8 mouse cellular contexts compared by ENCODE assay signal in the genomic region with DNA sequence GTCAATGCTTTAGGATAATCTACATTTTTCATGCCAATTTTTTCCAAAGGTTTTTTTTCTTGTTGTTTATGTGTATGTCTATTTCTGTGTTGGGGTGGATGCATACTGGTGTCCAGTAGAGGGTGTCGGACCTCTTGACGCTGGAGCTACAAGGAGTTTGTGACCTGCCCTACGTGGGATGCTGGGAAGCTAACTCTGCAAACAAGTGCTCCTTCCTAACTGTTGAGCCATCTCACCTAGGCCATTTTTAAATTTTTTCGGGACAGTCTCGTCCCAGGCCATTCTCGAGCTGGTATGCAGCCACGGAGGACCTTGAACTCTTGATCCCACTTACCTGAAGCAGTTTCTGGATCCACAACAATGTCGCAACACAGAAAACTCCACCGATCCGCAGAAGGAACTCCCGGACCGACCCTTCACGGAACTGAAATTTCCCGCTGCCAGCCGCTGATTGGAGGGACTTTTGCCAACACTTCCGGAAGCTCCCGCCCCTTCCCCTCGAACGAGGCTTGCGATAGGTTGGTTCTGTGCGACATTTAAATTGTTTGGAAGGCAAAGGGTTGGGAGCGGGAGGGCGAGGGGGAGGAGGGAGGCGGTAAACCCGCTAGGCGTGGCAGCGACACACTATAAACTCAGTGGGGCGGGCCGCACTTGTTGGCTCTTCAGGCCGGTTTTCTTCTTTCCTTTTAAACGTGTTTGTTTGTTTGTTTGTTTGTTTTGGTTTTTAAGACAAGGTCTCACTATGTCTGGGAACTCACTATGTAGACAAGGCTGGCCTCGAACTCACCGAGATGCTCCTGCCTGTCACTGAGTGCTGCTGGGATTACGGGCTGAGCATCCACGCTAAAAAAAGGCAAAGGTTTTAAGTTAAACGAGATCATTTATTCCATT. TPM values are rescaled to one million over a fixed set of nuclear protein-coding genes. Genes with fewer than 3 reads are reported as not detected.
A peak's percentile ranks its signal among the peaks of the same experiment; 100 is the strongest.
DNase-seq lines count a peak whose midpoint lies in the region; ATAC-seq lines count a peak whose summit lies in the region.

TSS of gene Dlgap5 (minus strand) at position 633 of the 891 bp plus-strand sequence.

- H3K4me2 ChIP-seq in heart, embryonic 14.5 days (ENCODE audit: low read length): peak within 1 kb of the TSS; percentile 75
- H3K4me2 ChIP-seq in liver, embryonic 13.5 days: peak within 1 kb of the TSS; percentile 81
- H3K4me2 ChIP-seq in stomach, embryonic 16.5 days (ENCODE audit: low read depth, low read length): peak within 1 kb of the TSS; percentile 71

- peak; percentile 100 for ATAC-seq in CD4-positive, CD25-positive, alpha-beta regulatory T cell, adult 4 months
- peak; percentile 94 for ATAC-seq in heart, embryonic 14.5 days (ENCODE audit: insufficient number of reproducible peaks, insufficient read depth, low FRiP score, low read depth)
- ATAC-seq in liver, embryonic 13.5 days (ENCODE audit: low read depth): peak; percentile 99
- peak; percentile 96 for ATAC-seq in stomach, embryonic 16.5 days (ENCODE audit: insufficient read depth, low FRiP score)

- H3K36me3 ChIP-seq in heart, embryonic 14.5 days (ENCODE audit: control insufficient read depth, insufficient read depth, low read length): peaks cover 30% of the 10 kb centered on the region
- H3K36me3 ChIP-seq in liver, embryonic 13.5 days: peaks cover 38% of the 10 kb centered on the region
- no peaks in the 10 kb centered on the region for H3K36me3 ChIP-seq in stomach, embryonic 16.5 days (ENCODE audit: control insufficient read depth, insufficient read depth, low read length)

- H3K9me3 ChIP-seq in heart, embryonic 14.5 days (ENCODE audit: control insufficient read depth, low read length): no peaks in the 10 kb centered on the region
- H3K9me3 ChIP-seq in liver, embryonic 13.5 days (replicated peaks): no peaks in the 10 kb centered on the region
- H3K9me3 ChIP-seq in stomach, embryonic 16.5 days (replicated peaks; ENCODE audit: control insufficient read depth, low read length): no peaks in the 10 kb centered on the region

- peaks cover 3 to 11% of the 10 kb centered on the region in 2 experiments; a peak in 3 of 4 replicates for H3K4me1 ChIP-seq in heart, embryonic 14.5 days (ENCODE audit: control insufficient read depth in 2 of 2, insufficient read depth in 2 of 2, low read length in 2 of 2)
- peaks cover 33% of the 10 kb centered on the region for H3K4me1 ChIP-seq in liver, embryonic 13.5 days (replicated peaks)
- H3K4me1 ChIP-seq in stomach, embryonic 16.5 days (ENCODE audit: control insufficient read depth, insufficient read depth, low read length): peaks cover 11% of the 10 kb centered on the region

- peak within 1 kb of the TSS; percentile 65 for H3K9ac ChIP-seq in heart, embryonic 14.5 days (ENCODE audit: low read length)
- H3K9ac ChIP-seq in liver, embryonic 13.5 days: peak within 1 kb of the TSS; percentile 85
- peak within 1 kb of the TSS; percentile 73 for H3K9ac ChIP-seq in stomach, embryonic 16.5 days (ENCODE audit: low read length)

- H3K27ac ChIP-seq in heart, embryonic 14.5 days (replicated peaks in 1 of 2; ENCODE audit: control insufficient read depth in 1 of 2, insufficient read depth in 1 of 2, low read depth in 2 of 2, low read length in 2 of 2): peak within 1 kb of the TSS; percentile 9 to 15; a peak in 2 of 4 replicates
- peak within 1 kb of the TSS; percentile 84 for H3K27ac ChIP-seq in liver, embryonic 13.5 days
- H3K27ac ChIP-seq in stomach, embryonic 16.5 days (ENCODE audit: low read length): 0 out of 2 replicates have a peak within 1 kb of the TSS, but pooled peaks have one; percentile 3

- peak; percentile 95 for DNase-seq in c-Kit-negative CD71-positive TER-119-positive erythroid progenitor cells, embryonic 14.5 days (ENCODE audit: low read depth, low spot score)
- peak; percentile 83 for DNase-seq in fibroblast of lung, adult 2 months (ENCODE audit: low read depth)
- DNase-seq in kidney, postnatal 14 days: peak; percentile 94
- DNase-seq in liver, embryonic 13.5 days: peak; percentile 92
- peak; percentile 91 for DNase-seq in neural tube, embryonic 10.5 days (ENCODE audit: extremely low spot score, low spot score)

- H3K27me3 ChIP-seq in heart, embryonic 14.5 days (ENCODE audit: control insufficient read depth, insufficient read depth, low read length): no peaks in the 10 kb centered on the region
- H3K27me3 ChIP-seq in liver, embryonic 13.5 days: no peaks in the 10 kb centered on the region
- H3K27me3 ChIP-seq in stomach, embryonic 16.5 days (ENCODE audit: control insufficient read depth, insufficient read depth, low read length): no peaks in the 10 kb centered on the region

- WGBS in heart, embryonic 14.5 days: under 1% methylated on average over 36 of the region's 36 CpGs
- 2% methylated on average over 36 of the region's 36 CpGs for WGBS in liver, embryonic 13.5 days (ENCODE audit: insufficient replicate concordance)
- 2% methylated on average over 36 of the region's 36 CpGs for WGBS in stomach, embryonic 16.5 days

- H3K4me3 ChIP-seq in heart, embryonic 14.5 days (ENCODE audit: control insufficient read depth in 1 of 2, insufficient read depth in 1 of 2, low read depth in 1 of 2, low read length in 2 of 2): peak within 1 kb of the TSS; percentile 57 to 62
- H3K4me3 ChIP-seq in liver, embryonic 13.5 days (replicated peaks): peak within 1 kb of the TSS; percentile 76
- H3K4me3 ChIP-seq in stomach, embryonic 16.5 days (replicated peaks; ENCODE audit: low read length): peak within 1 kb of the TSS; percentile 71

RNA-seq across cellular contexts. Expression of gene Dlgap5, which starts in this region (rescaled TPM):
- polyA plus RNA-seq in CD4-positive, CD25-positive, alpha-beta regulatory T cell, adult 4 months (2017; shearing (Covaris generic)): 10 to 100 TPM; 11.4 to 13.0 TPM
- 28.6 and 35.7 TPM in 2 replicates for polyA plus RNA-seq in heart, embryonic 14.5 days (2014; fragmentation: Nextera tagmentation; extraction: Ambion mirVana)
- 58.4 and 66.0 TPM in 2 replicates for polyA plus RNA-seq in liver, embryonic 13.5 days (2015; fragmentation: Nextera tagmentation; extraction: Ambion mirVana)
- 30.7 and 37.0 TPM in 2 replicates for polyA plus RNA-seq in stomach, embryonic 16.5 days (2015; fragmentation: Nextera tagmentation; extraction: Ambion mirVana)

Comparison
In these comparisons a context has a peak if more than half of its experiments do, and no peak if none do; other contexts are left out.
1. Peak in every context shown above with its lines: DNase-seq, ATAC-seq, H3K4me3 ChIP-seq and H3K27ac ChIP-seq.
2. H3K27ac ChIP-seq: peak in every context shown above with its lines; median percentile 84 in liver, embryonic 13.5 days; 12 in heart, embryonic 14.5 days; 3 in stomach, embryonic 16.5 days.